Mouse (Mus musculus) bone marrow macrophage, adult 2 months (primary cell): ENCODE data around the gene Uvrag.

Experiments used
- CTCF ChIP-seq: IDR thresholded peaks from 2 replicates; pipeline ENCODE4 v1.5.1; 2012; ENCODE audit warnings: low read depth, mild to moderate bottlenecking, low read length, moderate library complexity
- POLR2A ChIP-seq: IDR thresholded peaks from 2 replicates; pipeline ENCODE4 v1.6.1; 2012; ENCODE audit warnings: mild to moderate bottlenecking, low read depth, low read length, borderline replicate concordance

DNA sequence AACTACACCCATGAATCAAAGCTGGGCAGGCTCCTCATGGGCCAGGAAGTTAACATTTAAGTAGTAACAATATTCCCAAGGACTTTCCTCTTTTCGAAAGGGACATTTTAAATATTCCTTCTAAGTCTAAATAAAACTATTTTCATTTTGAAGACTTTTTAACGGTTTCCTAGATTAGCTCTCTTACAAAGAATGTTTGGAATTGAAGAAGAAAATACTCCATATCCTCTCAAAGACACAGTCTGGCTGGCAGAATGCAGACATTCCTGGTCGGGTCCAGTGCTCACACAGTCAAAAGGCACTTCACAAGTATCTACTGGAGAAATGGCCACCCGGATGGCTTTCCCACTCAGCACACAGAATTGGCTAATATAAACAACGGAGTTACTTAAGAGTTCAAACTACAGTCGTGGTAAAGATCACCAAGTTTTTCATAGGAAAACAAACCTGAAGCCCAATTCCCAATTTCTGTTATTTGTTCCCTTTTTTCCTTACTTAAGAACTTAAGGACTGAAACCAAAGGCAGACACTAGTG, 9.1 kb downstream of the Uvrag start:
- no peak for TF ChIP-seq CTCF
- no peak for TF ChIP-seq POLR2A
